Mouse (Mus musculus) testis, adult 2 months (tissue): ENCODE results near the gene Kantr.

Experiments used
- CTCF ChIP-seq: fragments of 200-500 bp; IDR thresholded peaks from 2 replicates; pipeline ENCODE4 v1.5.1; 2012; ENCODE audit warnings: low read depth, mild to moderate bottlenecking, inconsistent platforms, low read length, moderate library complexity; ENCODE audit not compliant: control insufficient read depth, insufficient read depth, insufficient replicate concordance
- POLR2A ChIP-seq: fragments of 200-500 bp; IDR thresholded peaks from 2 replicates; pipeline ENCODE4 v1.6.1; 2012; ENCODE audit warnings: low read depth, mild to moderate bottlenecking, inconsistent platforms, low read length, moderate library complexity; ENCODE audit not compliant: control insufficient read depth

DNA sequence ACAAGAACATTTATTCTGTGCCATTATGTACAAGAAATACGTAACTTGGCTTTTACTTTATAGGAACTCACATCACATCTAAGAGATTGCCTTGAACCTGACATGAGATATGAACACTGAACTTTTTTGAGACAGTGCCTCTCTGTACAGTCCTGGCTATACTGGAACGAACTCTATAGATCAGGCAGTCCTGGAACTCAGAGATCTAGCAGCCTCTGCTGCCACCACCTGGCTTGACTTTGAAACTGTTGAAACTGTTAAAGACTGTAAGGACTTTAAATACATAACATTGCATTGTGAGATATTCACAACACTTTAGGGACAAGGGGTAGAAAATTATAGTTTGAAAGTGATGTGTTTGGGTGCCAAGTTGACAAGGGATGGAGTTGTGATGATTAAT, 19.4 kb downstream of the Kantr start:
- TF ChIP-seq CTCF = no peak
- no peak for TF ChIP-seq POLR2A
